Mouse (Mus musculus): ENCODE results near the gene Fbxo24. TPM values are rescaled to one million over a fixed set of nuclear protein-coding genes. Genes with fewer than 3 reads are reported as not detected.

The Fbxo24 gene
- total RNA-seq, 2 experiments from 2014 or later, result not detected

DNA sequence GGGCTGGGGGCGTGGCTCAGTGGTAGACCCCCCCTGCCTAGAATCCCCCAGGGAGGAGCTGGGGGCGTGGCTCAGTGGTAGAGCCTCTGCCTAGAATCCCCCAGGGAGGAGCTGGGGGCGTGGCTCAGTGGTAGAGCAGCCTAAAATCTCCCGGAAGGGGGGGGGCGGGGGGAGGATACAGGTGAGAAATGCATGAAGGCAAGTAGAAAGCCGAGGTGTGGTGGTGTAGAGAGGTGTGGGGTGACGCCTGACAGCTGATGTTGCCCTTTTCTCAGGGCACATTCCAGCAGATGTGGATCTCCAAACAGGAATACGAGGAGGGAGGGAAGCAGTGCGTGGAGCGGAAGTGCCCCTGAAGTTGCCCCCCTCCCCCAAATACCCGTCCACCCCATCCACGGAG is 59.8 kb downstream of the Fbxo24 start:
- no peak for ATAC-seq (replicated peaks; ENCODE audit: poor library complexity, severe bottlenecking)

DNA sequence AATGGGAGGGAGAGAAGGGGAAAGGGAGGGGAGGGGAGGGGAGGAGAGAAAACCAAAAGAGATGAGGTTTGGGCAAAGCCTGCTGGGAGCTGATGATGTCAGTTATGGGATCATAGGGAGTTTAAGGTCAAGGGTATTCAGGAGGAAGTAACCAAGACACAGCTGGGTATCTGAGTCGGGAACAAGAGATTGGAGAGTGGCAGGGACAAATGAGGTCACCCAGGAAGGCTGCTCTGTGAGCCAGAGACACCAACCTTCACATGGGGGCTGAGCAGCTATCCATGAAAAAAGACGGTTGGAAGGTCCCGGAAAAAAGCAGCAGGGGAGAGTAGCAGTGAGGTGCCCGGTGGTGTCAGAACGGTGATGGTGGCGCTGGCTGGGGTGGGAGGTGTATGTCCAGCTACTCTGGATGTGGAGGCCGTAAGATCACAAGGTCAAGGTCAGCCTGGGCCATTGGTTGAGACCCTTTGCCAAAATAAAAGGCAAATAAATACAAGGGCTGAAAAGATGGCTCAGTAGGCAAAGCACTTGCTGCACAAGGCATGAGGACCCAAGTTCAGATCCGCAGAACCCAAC is 60.5 kb downstream of the Fbxo24 start:
- ATAC-seq (replicated peaks; ENCODE audit: poor library complexity, severe bottlenecking), result no peak

DNA sequence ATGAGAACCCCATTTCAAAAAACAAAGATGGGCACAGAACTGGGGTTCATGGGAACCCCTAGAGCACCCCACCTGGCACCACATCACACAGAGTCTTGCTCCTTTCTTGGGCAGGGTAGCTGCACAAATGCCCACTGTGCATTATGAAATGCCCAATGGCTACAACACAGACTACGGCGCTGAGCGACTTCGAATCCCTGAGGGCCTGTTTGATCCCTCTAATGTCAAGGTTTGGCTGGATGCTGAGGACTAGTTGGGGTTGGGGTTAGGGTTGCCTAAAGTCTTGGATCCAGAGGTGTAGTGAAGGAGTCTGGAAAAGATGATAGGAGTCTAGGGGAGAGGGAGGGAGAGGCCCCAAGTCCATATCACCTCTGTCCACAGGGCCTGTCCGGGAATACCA is 62.4 kb downstream of the Fbxo24 start:
- no peak for ATAC-seq (replicated peaks; ENCODE audit: poor library complexity, severe bottlenecking)

DNA sequence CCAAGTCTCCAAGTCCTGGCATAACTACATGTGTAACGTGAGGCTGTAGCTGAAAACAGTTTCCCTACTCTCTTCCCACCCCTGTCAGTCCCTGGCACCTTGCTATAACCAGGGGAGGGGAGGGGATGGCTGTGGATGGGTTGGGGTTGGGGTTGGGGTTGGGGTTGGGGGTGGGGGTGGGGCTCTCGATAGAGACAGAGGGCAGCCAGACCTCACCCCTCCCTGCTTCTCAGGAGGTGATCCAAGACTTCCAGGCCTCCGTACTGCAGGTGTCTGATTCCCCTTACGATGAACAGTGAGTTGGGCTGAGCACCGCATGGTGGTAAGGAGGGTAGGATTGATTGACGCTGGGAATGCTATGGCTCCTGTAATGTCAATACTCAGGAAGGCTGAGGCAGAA is 63.1 kb downstream of the Fbxo24 start:
- ATAC-seq (replicated peaks; ENCODE audit: poor library complexity, severe bottlenecking), result no peak

DNA sequence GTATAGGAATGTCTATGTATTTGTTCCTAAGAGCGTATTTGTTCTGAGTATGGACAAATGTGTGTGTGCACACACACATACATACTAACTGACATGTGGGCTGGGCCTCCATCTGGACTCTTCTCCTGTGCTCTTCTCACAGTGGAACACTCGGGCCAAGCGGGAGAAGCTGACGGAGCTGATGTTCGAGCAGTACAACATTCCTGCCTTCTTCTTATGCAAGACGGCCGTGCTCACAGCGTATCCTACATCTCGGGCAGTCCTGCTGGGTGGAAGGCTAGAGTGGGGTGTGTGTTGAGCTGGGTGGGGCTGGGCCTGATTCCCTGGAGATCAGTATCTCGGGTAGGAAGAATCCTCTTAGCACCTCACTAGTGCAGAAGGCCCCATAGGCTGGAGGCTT is 65.8 kb downstream of the Fbxo24 start:
- no peak for ATAC-seq (replicated peaks; ENCODE audit: poor library complexity, severe bottlenecking)

Other genes with a start within 250 kb of the Fbxo24 start
- 0.66 and 4.7 TPM in 2 replicates for gene Zan, start 151.9 kb downstream of the Fbxo24 start, total RNA-seq (2014; fragmentation: Nextera tagmentation)
- gene Zan, start 151.9 kb downstream of the Fbxo24 start, total RNA-seq (2017), result 0.04 and 0.05 TPM in 2 replicates
- 31.2 and 36.5 TPM in 2 replicates for gene Pop7, start 126.5 kb downstream of the Fbxo24 start, total RNA-seq (2014; fragmentation: Nextera tagmentation)
- gene Pop7, start 126.5 kb downstream of the Fbxo24 start, total RNA-seq (2017), result 18.3 and 28.9 TPM in 2 replicates
- gene Gigyf1, start 110.5 kb downstream of the Fbxo24 start, total RNA-seq (2014; fragmentation: Nextera tagmentation), result 21.0 and 21.7 TPM in 2 replicates
- gene Gigyf1, start 110.5 kb downstream of the Fbxo24 start, total RNA-seq (2017), result 5.2 and 7.7 TPM in 2 replicates
- not detected in 2 replicates for gene Epo, start 95.8 kb downstream of the Fbxo24 start, total RNA-seq (2014; fragmentation: Nextera tagmentation)
- gene Epo, start 95.8 kb downstream of the Fbxo24 start, total RNA-seq (2017), result not detected in 2 replicates
- gene Gnb2, start 95.5 kb downstream of the Fbxo24 start, total RNA-seq (2014; fragmentation: Nextera tagmentation), result 335 and 473 TPM in 2 replicates
- 226 and 299 TPM in 2 replicates for gene Gnb2, start 95.5 kb downstream of the Fbxo24 start, total RNA-seq (2017)
- gene Actl6b, start 75.5 kb downstream of the Fbxo24 start, total RNA-seq (2014; fragmentation: Nextera tagmentation), result not detected in 2 replicates
- not detected in 2 replicates for gene Actl6b, start 75.5 kb downstream of the Fbxo24 start, total RNA-seq (2017)
- gene Tfr2, start 59.2 kb downstream of the Fbxo24 start, total RNA-seq (2014; fragmentation: Nextera tagmentation), result 5.8 and 20.3 TPM in 2 replicates
- 7.5 and 10.2 TPM in 2 replicates for gene Tfr2, start 59.2 kb downstream of the Fbxo24 start, total RNA-seq (2017)
- gene Mospd3, start 27.9 kb downstream of the Fbxo24 start, total RNA-seq (2014; fragmentation: Nextera tagmentation), result 146 and 159 TPM in 2 replicates
- 4.0 and 7.4 TPM in 2 replicates for gene Mospd3, start 27.9 kb downstream of the Fbxo24 start, total RNA-seq (2017)
- not detected in 2 replicates for gene Pcolce, start 15.2 kb downstream of the Fbxo24 start, total RNA-seq (2014; fragmentation: Nextera tagmentation)
- 0.62 TPM in 1 of 2 replicates, not detected in the other for gene Pcolce, start 15.2 kb downstream of the Fbxo24 start, total RNA-seq (2017)
- gene Lrch4, start 119 bp upstream of the Fbxo24 start, total RNA-seq (2014; fragmentation: Nextera tagmentation), result 57.4 and 73.0 TPM in 2 replicates
- gene Lrch4, start 119 bp upstream of the Fbxo24 start, total RNA-seq (2017), result 34.6 and 42.2 TPM in 2 replicates
- 13.2 and 16.4 TPM in 2 replicates for gene Gm20605, start 173 bp upstream of the Fbxo24 start, total RNA-seq (2014; fragmentation: Nextera tagmentation)
- gene Gm20605, start 173 bp upstream of the Fbxo24 start, total RNA-seq (2017), result 0.62 and 3.6 TPM in 2 replicates
- 32.1 and 55.2 TPM in 2 replicates for gene Sap25, start 12.3 kb upstream of the Fbxo24 start, total RNA-seq (2014; fragmentation: Nextera tagmentation)
- gene Sap25, start 12.3 kb upstream of the Fbxo24 start, total RNA-seq (2017), result 9.7 and 20.8 TPM in 2 replicates
- not detected in 2 replicates for gene Irs3, start 16.7 kb upstream of the Fbxo24 start, total RNA-seq (2014; fragmentation: Nextera tagmentation)
- gene Irs3, start 16.7 kb upstream of the Fbxo24 start, total RNA-seq (2017), result not detected in 2 replicates
- 13.7 and 15.0 TPM in 2 replicates for gene Agfg2, start 55.7 kb upstream of the Fbxo24 start, total RNA-seq (2014; fragmentation: Nextera tagmentation)
- 10.7 and 13.9 TPM in 2 replicates for gene Agfg2, start 55.7 kb upstream of the Fbxo24 start, total RNA-seq (2017)
- not detected in 2 replicates for gene Nyap1, start 112.6 kb upstream of the Fbxo24 start, total RNA-seq (2014; fragmentation: Nextera tagmentation)
- gene Nyap1, start 112.6 kb upstream of the Fbxo24 start, total RNA-seq (2017), result not detected in 2 replicates
- gene Tsc22d4, start 116.7 kb upstream of the Fbxo24 start, total RNA-seq (2014; fragmentation: Nextera tagmentation), result 71.5 and 78.5 TPM in 2 replicates
- 57.5 and 74.8 TPM in 2 replicates for gene Tsc22d4, start 116.7 kb upstream of the Fbxo24 start, total RNA-seq (2017)
- 29.4 and 36.7 TPM in 2 replicates for gene Ppp1r35, start 149.8 kb upstream of the Fbxo24 start, total RNA-seq (2014; fragmentation: Nextera tagmentation)
- 22.9 and 24.1 TPM in 2 replicates for gene Ppp1r35, start 149.8 kb upstream of the Fbxo24 start, total RNA-seq (2017)
- 33.9 and 35.2 TPM in 2 replicates for gene Mepce, start 158.7 kb upstream of the Fbxo24 start, total RNA-seq (2014; fragmentation: Nextera tagmentation)
- gene Mepce, start 158.7 kb upstream of the Fbxo24 start, total RNA-seq (2017), result 14.5 and 48.4 TPM in 2 replicates
- gene Zcwpw1, start 158.8 kb upstream of the Fbxo24 start, total RNA-seq (2014; fragmentation: Nextera tagmentation), result 1.0 and 2.6 TPM in 2 replicates
- gene Zcwpw1, start 158.8 kb upstream of the Fbxo24 start, total RNA-seq (2017), result 12.7 and 13.0 TPM in 2 replicates
- 3.2 and 4.0 TPM in 2 replicates for gene Pilra, start 207.3 kb upstream of the Fbxo24 start, total RNA-seq (2014; fragmentation: Nextera tagmentation)
- 11.4 and 12.7 TPM in 2 replicates for gene Pilra, start 207.3 kb upstream of the Fbxo24 start, total RNA-seq (2017)
- gene Pilrb1, start 229.1 kb upstream of the Fbxo24 start, total RNA-seq (2014; fragmentation: Nextera tagmentation), result 3.5 and 12.1 TPM in 2 replicates
- gene Pilrb1, start 229.1 kb upstream of the Fbxo24 start, total RNA-seq (2017), result 7.2 and 7.6 TPM in 2 replicates
- 3.2 and 13.2 TPM in 2 replicates for gene Pilrb2, start 242.8 kb upstream of the Fbxo24 start, total RNA-seq (2014; fragmentation: Nextera tagmentation)
- 4.3 and 10.3 TPM in 2 replicates for gene Pilrb2, start 242.8 kb upstream of the Fbxo24 start, total RNA-seq (2017)

Measured in granulocyte monocyte progenitor cell, adult 5-6 weeks (primary cell).